Mouse (Mus musculus) hindbrain, postnatal 0 days (tissue): Measurements from ENCODE around the gene Myl4. TPM values are rescaled to one million over a fixed set of nuclear protein-coding genes. Genes with fewer than 3 reads are reported as not detected.
A peak's percentile ranks its signal among the peaks of the same experiment; 100 is the strongest.

Experiments used
- ATAC-seq: fragments of 200-750 bp; cut with Nextera tagmentation; 2 replicates; pipeline ENCODE4 v1.8.0; 2017; ENCODE audit warnings: mild to moderate bottlenecking, moderate TSS enrichment, moderate library complexity
- DNase-seq: peaks from one replicate; pipeline ENCODE4 v3.0.0-alpha.2; 2015; ENCODE audit warnings: low spot score
- H3K27ac ChIP-seq: fragments of 300-500 bp; sonication (generic); 2 replicates; pipeline ENCODE4 v1.5.1; 2014; ENCODE audit warnings: mild to moderate bottlenecking
- H3K27me3 ChIP-seq: fragments of 300-500 bp; sonication (generic); 2 replicates; pipeline ENCODE4 v1.6.1; 2014; ENCODE audit warnings: low read length, mixed read lengths; ENCODE audit not compliant: insufficient read depth
- H3K36me3 ChIP-seq: fragments of 300-500 bp; sonication (generic); 2 replicates; pipeline ENCODE4 v1.6.1; 2014; ENCODE audit warnings: low read length, mixed read lengths; ENCODE audit not compliant: insufficient read depth
- H3K4me1 ChIP-seq: fragments of 300-500 bp; sonication (generic); 2 replicates; pipeline ENCODE4 v1.6.1; 2014; ENCODE audit warnings: antibody characterized with exemption, low read length, mixed read lengths; ENCODE audit not compliant: insufficient read depth
- H3K4me2 ChIP-seq: fragments of 300-500 bp; sonication (generic); 2 replicates; pipeline ENCODE4 v1.6.1; 2014; ENCODE audit warnings: low read depth, mild to moderate bottlenecking, low read length, moderate library complexity, mixed read lengths
- H3K4me3 ChIP-seq: fragments of 300-500 bp; sonication (generic); 2 replicates; pipeline ENCODE4 v1.5.1; 2014; ENCODE audit warnings: low read length
- H3K9ac ChIP-seq: fragments of 300-500 bp; sonication (generic); replicated peaks from 2 replicates; pipeline ENCODE4 v1.6.1; 2014; ENCODE audit warnings: mild to moderate bottlenecking, low read length, moderate library complexity, mixed read lengths
- H3K9me3 ChIP-seq: fragments of 300-500 bp; sonication (generic); 2 replicates; pipeline ENCODE4 v1.6.1; 2016; ENCODE audit warnings: low read length, mixed read lengths
- CTCF ChIP-seq: IDR thresholded peaks from 2 replicates; pipeline ENCODE4 v1.5.1; 2016; ENCODE audit warnings: antibody characterized with exemption, control low read depth, low read depth
- WGBS: fragments of 180-500 bp; shearing (Covaris S2); extraction: QIAGEN DNeasy Blood & Tissue Kit; methylation state at CpG from one replicate; pipeline ENCODE4 v1.1.7; 2014; 5-methylcytosine and 5-hydroxymethylcytosine counted together
- polyA plus RNA-seq: library from polyadenylated mRNA; unstranded; fragments of >200 nt; fragmentation: Nextera tagmentation; extraction: Ambion mirVana; gene quantifications from 2 replicates; pipeline ENCODE4 v1.2.1, GENCODE M21; 2015
- total RNA-seq: library from RNA; depleted of rRNA; stranded (reverse); fragments of >200 nt; gene quantifications from 2 replicates; pipeline ENCODE4 v1.2.3, GENCODE M21; 2014

Myl4 gene
- total and polyA plus RNA-seq, 2 experiments from 2014 or later = 1.2 to 5.6 TPM

- WGBS = 87% methylated on average over 10 of the region's 10 CpGs
- DNase-seq (no peak), ATAC-seq (no peak)
- Histone ChIP-seq H3K9ac (no peak overlapping the region), H3K36me3 (no peaks in the 10 kb centered on the region), H3K4me1 (no peaks in the 10 kb centered on the region), H3K4me2 (no peak overlapping the region), H3K27me3 (no peaks in the 10 kb centered on the region), H3K27ac (no peak overlapping the region), H3K9me3 (no peaks in the 10 kb centered on the region), H3K4me3 (no peak overlapping the region)
- no peak for TF ChIP-seq CTCF
Measured at GRCm38 (mm10) chr11:104596365-104596764, 45.9 kb downstream of the Myl4 start.

GRCm38 (mm10) chr11:104599265-104599945 lies 48.9 kb downstream of the Myl4 start:
- Histone ChIP-seq H3K4me2 (no peak overlapping the region), H3K4me1 (no peaks in the 10 kb centered on the region), H3K27me3 (no peaks in the 10 kb centered on the region), H3K36me3 (no peaks in the 10 kb centered on the region), H3K9ac (no peak overlapping the region), H3K27ac (no peak overlapping the region), H3K4me3 (no peak overlapping the region), H3K9me3 (no peaks in the 10 kb centered on the region)
- DNase-seq (no peak), ATAC-seq (no peak)
- TF ChIP-seq CTCF = no peak
- WGBS = 79% methylated on average over 13 of the region's 13 CpGs

- H3K4me2 ChIP-seq = no peak overlapping the region
- H3K4me3 ChIP-seq = no peak overlapping the region
- WGBS = 46% methylated on average over 4 of the region's 4 CpGs
- no peak overlapping the region for H3K9ac ChIP-seq
- no peak for DNase-seq
- no peaks in the 10 kb centered on the region for H3K4me1 ChIP-seq
- no peaks in the 10 kb centered on the region for H3K36me3 ChIP-seq
- ATAC-seq = no peak
- no peaks in the 10 kb centered on the region for H3K9me3 ChIP-seq
- TF ChIP-seq CTCF = no peak
- no peaks in the 10 kb centered on the region for H3K27me3 ChIP-seq
- no peak overlapping the region for H3K27ac ChIP-seq
Measured at GRCm38 (mm10) chr11:104600675-104601074, 50.2 kb downstream of the Myl4 start.

- no peak for TF ChIP-seq CTCF
- no peak overlapping the region for H3K27ac ChIP-seq
- H3K27me3 ChIP-seq = no peaks in the 10 kb centered on the region
- no peaks in the 10 kb centered on the region for H3K36me3 ChIP-seq
- DNase-seq = no peak
- no peak overlapping the region for H3K9ac ChIP-seq
- H3K4me2 ChIP-seq = no peak overlapping the region
- H3K4me3 ChIP-seq = no peak overlapping the region
- 46% methylated on average over 6 of the region's 6 CpGs for WGBS
- H3K4me1 ChIP-seq = no peaks in the 10 kb centered on the region
- no peaks in the 10 kb centered on the region for H3K9me3 ChIP-seq
- no peak for ATAC-seq
Measured at GRCm38 (mm10) chr11:104604192-104604591, 53.7 kb downstream of the Myl4 start.

- Histone ChIP-seq H3K4me1 (no peaks in the 10 kb centered on the region), H3K4me3 (peak within 1 kb of the TSS; percentile 54), H3K9ac (peak within 1 kb of the TSS; percentile 50), H3K9me3 (no peaks in the 10 kb centered on the region), H3K4me2 (peak within 1 kb of the TSS; percentile 89), H3K27me3 (no peaks in the 10 kb centered on the region), H3K36me3 (no peaks in the 10 kb centered on the region), H3K27ac (no peak within 1 kb of the TSS)
- TF ChIP-seq CTCF = peak; percentile 53
- peak; percentile 87 for ATAC-seq
- 1% methylated on average over 51 of the region's 51 CpGs for WGBS
- peak; percentile 80 for DNase-seq
Measured at GRCm38 (mm10) chr11:104607491-104608245, 57.2 kb downstream of the Myl4 start, which contains the start of gene Itgb3. Gene Itgb3 (plus strand): TSS chr11:104608000.

GRCm38 (mm10) chr11:104608249-104608920 lies 57.9 kb downstream of the Myl4 start:
- no peaks in the 10 kb centered on the region for H3K9me3 ChIP-seq
- no peaks in the 10 kb centered on the region for H3K27me3 ChIP-seq
- no peak for DNase-seq
- peak overlapping the region; percentile 54 for H3K4me3 ChIP-seq
- no peak overlapping the region for H3K27ac ChIP-seq
- peak overlapping the region; percentile 89 for H3K4me2 ChIP-seq
- TF ChIP-seq CTCF = no peak
- 3% methylated on average over 23 of the region's 23 CpGs for WGBS
- peak overlapping the region; percentile 50 for H3K9ac ChIP-seq
- H3K4me1 ChIP-seq = no peaks in the 10 kb centered on the region
- no peaks in the 10 kb centered on the region for H3K36me3 ChIP-seq
- ATAC-seq = peak; percentile 60; the same call in 1 of the 2 replicates
